Mouse (Mus musculus) cerebellum, postnatal 14 days (tissue): Measurements from ENCODE around the gene Gm21985.
"Not testable (repeated sequence)": the region's sequence is repeated elsewhere in the genome, so short reads cannot be mapped to it uniquely, and the experiment has no call there.

Experiments
- DNase-seq, 2 experiments: peaks; one replicate each; pipeline ENCODE4 v3.0.0; 2021; ENCODE audit warnings: mixed read lengths in 2 of 2

The Gm21985 gene

GRCm38 (mm10) chr2:112393958-112394357 is 127.8 kb downstream of the Gm21985 start:
- DNase-seq, result no peak

DNA sequence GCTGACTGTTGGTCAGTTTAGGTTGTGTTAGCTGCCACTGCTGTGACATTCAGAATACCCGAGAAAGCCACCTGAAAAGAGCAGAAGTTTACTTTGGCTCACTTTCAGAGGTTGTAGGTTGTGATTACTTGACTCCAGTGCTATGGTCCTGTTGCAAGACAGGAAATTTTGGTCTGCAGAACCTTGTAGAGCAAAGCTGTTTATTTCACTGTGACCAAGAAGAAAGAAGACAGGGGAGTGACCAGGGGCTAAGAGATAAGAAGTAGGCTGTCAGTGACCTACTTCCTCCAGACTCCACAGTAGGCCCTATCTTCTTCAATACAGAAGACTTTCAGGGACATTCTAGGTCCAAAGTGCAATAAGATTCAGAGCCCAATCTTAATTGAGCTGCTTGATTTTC is 130.5 kb downstream of the Gm21985 start:
- no peak for DNase-seq

GRCm38 (mm10) chr2:112407030-112407429 is 140.9 kb downstream of the Gm21985 start:
- DNase-seq, result no peak

DNA sequence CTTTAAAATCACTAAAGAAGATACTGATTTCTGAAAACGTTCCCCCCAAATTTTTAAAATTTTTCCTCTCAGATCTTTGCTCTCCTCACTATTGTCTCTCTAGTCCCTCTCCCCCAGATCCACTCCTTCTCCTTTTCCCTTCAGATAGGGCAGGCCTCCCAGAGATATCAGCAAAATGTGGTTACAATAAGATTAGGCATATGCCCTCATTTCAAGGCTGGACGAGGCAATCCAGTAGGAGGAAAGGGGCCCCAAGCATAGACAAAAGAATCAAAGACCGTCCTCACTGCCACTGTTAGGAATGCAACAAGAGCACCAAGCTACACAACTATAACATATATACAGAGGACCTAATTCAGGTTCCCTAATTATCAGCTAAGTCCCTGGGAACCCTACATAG is 159.2 kb downstream of the Gm21985 start:
- no peak for DNase-seq

GRCm38 (mm10) chr2:112428534-112428933 is 162.4 kb downstream of the Gm21985 start:
- not testable (repeated sequence) for DNase-seq

DNA sequence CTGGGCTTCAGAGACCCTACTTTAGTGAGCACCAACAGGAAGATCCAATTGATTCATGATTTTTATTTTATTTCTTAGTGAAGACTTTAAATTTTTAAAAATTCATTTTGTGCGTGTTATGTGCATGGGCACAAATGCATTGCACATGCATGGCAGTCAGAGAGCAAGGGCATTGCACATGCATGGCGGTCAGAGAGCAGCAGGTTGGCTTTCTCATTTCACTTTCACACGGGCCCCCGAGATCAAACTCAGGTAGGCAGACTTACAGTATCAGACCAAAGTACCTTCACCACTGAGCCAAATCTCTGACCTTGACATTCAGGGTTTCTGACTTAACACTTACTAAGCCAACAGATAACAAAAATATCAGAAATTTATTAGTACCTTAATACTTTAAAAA is 163.6 kb downstream of the Gm21985 start:
- DNase-seq, result no peak

- no peak for DNase-seq
Observed at GRCm38 (mm10) chr2:112430403-112430802, 164.3 kb downstream of the Gm21985 start.

DNA sequence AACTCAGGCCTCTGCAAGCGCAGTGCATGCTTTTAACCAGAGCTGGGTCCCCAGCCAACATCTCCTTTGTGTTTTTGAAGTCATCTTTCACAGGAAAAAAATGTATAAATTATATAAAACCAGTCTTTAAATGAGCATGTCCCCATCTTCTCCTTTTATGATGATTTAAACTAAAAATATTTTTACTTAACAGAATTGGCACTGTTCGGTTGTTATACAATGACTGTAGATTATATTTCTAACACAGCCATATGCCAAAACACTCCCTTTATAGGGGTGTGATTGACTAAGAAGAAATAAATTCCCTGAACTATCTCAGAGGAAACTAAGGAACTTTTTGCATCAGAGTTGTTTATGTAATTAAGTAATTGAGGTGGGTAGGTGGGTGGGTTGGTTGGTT is 166.4 kb downstream of the Gm21985 start:
- no peak for DNase-seq

- no peak for DNase-seq
Observed at GRCm38 (mm10) chr2:112433359-112433758, 167.2 kb downstream of the Gm21985 start.

DNA sequence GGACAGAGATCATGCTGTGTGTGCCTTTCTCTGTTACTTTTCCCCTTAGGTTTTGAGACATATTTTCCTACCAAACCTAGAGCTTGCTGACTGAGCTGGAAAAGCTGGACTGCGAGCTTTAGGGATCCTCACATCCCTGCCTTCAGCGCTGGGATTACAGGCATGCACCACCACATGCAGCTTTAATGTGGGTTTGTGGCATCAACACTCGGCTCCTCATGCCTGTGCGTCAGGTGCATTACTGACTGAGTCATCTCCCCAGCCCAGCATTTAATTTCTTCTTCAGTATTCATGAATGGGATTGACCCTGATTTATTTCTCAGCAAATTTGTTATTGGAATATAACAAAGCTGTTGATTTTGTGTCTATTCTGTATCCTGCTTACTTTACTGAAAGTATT is 170.2 kb downstream of the Gm21985 start:
- DNase-seq, result no peak

DNA sequence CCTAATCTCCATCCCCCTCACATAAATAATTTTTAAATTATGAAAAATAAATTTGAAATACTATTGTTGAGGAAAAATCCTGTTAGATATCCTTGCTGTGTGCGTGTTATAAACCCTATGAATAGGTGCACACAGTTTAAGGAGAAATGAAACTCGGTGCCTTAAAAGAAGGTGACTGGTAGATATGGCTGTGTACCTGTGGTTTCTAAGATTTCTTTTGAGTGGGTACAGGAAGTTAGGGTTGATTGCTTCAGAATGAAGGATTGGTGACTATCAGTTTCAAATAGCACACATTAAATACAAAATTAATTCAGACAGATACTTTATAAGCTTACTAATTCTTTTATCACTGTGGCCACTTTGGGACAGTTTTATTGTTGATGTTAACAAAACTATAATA is 171.5 kb downstream of the Gm21985 start:
- no peak for DNase-seq

DNA sequence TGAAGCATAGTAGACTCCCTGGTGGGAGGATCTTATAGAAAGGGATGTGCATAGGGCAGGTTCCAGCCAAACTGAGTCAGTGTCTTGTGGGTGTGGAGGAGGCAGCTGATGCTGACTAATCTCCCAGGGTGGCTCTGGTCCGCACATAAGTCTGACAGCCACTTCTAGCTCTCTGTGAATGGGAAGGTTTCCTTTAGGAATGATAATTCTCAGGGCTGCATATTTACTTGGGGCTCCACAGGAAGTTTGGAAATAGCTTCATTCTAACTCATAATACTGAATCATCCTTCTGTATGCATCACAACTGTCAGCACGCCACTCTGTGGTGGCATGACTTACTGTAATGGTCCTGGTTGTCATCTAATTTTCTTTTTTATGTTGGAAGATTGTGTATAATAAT is 177.4 kb downstream of the Gm21985 start:
- DNase-seq, result no peak

DNA sequence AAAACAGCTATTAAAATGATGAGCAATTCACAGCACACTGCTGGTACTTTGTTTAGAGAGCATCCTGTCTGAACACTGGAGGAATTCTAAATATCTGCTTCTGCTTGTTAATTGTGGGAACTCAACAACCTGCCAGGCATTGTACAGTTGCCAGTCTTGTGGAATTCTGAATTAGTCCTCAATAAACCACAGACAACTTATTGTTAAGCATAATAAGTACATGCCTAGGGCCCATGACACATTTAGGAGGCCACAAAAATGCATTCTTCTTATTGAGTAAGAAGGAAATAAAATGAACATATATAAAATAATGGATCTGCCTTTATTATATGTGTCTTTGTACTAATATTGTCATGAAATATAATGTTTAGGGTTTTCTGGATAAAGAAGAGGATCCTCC is 179.4 kb downstream of the Gm21985 start:
- no peak for DNase-seq

GRCm38 (mm10) chr2:112448046-112448445 is 181.9 kb downstream of the Gm21985 start:
- not testable (repeated sequence) for DNase-seq

- no peak for DNase-seq
Observed at GRCm38 (mm10) chr2:112448510-112449059, 182.5 kb downstream of the Gm21985 start.

GRCm38 (mm10) chr2:112449597-112450296 is 183.6 kb downstream of the Gm21985 start:
- peak; percentile 35 to 55 for DNase-seq

DNA sequence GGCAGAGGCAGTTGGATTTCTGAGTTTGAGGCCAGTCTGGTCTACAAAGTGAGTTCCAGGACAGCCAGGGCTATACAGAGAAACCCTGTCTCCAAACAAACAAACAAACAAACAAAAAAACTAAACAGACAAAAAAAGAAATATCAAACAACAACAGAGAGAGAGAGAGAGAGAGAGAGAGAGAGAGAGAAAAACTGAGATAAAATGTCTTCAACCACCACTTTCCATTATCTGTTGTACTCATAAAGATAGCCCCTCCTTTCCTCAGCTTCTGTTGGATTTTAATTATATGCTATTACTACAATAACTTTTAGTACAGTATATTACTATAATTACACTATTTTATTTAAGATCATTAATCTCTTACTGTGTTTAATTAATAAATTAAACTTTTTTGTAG is 186.4 kb downstream of the Gm21985 start:
- not testable (repeated sequence) for DNase-seq

GRCm38 (mm10) chr2:112454125-112454861 is 188.2 kb downstream of the Gm21985 start:
- DNase-seq, result peak in 1 of 2 experiments; percentile 16

DNA sequence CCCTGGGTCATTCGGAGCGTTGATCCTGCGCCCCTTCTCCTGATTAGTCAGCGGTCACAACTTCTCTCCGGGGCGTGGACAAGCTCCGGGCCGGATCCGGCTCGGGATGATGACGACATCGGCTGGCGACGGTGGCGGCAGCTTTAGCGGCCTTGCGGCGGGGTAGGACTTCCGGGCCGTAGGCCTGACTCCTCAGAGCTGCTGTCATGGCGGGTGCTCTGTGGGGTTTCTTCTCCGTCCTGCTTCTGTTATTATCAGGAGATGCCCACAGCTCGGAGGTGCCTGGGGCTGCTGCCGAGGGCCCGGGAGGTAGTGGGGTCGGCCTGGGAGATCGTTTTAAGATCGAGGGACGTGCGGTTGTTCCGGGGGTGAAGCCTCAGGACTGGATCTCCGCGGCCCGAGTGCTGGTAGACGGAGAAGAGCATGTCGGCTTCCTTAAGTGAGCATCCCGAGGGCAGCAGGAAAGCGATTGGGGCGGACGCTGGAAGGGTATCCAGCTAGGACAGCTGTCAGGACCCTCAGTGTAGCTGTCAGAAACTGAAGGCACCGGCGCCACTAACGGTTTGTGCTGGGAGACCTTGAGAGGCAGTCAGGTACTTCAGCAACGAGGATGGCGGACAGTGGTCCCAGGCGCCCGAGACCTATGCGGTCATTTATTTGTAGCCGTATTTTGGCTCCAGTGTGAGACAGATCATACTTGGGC is 188.9 kb downstream of the Gm21985 start, which contains the start of gene Emc7:
Gene Emc7 (plus strand): TSS at position 136 of the 703 bp plus-strand sequence.
- DNase-seq, result peak; percentile 99
